Mouse (Mus musculus): ENCODE measurements around the gene Nlrc4.

GRCm38 (mm10) chr17:74453928-74454327 is 5.0 kb downstream of the Nlrc4 start:
- TF ChIP-seq POLR2A (IDR thresholded peaks at IDR 0.05; ENCODE audit: low read depth, low read length) (no peak), CTCF (conservative IDR thresholded peaks at IDR 0.05 in 1 of 2, IDR thresholded peaks at IDR 0.05 in 1 of 2; ENCODE audit: low read depth in 2 of 2, low read length in 2 of 2) (no peak), EP300 (IDR thresholded peaks at IDR 0.05; ENCODE audit: low read length) (no peak), ZNF384 (IDR thresholded peaks at IDR 0.05; ENCODE audit: low read depth, low read length) (no peak), USF1 (IDR thresholded peaks at IDR 0.05; ENCODE audit: low read depth, low read length) (no peak), GABPA (IDR thresholded peaks at IDR 0.05; ENCODE audit: insufficient replicate concordance, low read depth, low read length) (no peak)
